Mouse (Mus musculus) heart, embryonic 13.5 days (tissue): ENCODE measurements around the gene Ehd2. TPM values are rescaled to one million over a fixed set of nuclear protein-coding genes. Genes with fewer than 3 reads are reported as not detected.

Experiments used
- ATAC-seq: fragments of 200-750 bp; cut with Nextera tagmentation; 2 replicates; pipeline ENCODE4 v1.8.0; 2017; ENCODE audit warnings: moderate TSS enrichment; ENCODE audit not compliant: insufficient number of reproducible peaks, low FRiP score, low TSS enrichment; ENCODE audit errors: extremely low read depth
- H3K27ac ChIP-seq: fragments of 300-500 bp; sonication (generic); replicated peaks from 2 replicates; pipeline ENCODE4 v1.5.1; 2015; ENCODE audit warnings: moderate library complexity, mild to moderate bottlenecking, inconsistent platforms
- H3K27me3 ChIP-seq: fragments of 300-500 bp; sonication (generic); replicated peaks from 2 replicates; pipeline ENCODE4 v1.6.1; 2015; ENCODE audit warnings: mild to moderate bottlenecking, inconsistent platforms
- H3K36me3 ChIP-seq: fragments of 300-500 bp; sonication (generic); 2 replicates; pipeline ENCODE4 v1.6.1; 2015; ENCODE audit warnings: mild to moderate bottlenecking, inconsistent platforms
- H3K4me1 ChIP-seq: fragments of 300-500 bp; sonication (generic); 2 replicates; pipeline ENCODE4 v1.6.1; 2015; ENCODE audit warnings: inconsistent platforms
- H3K4me2 ChIP-seq: fragments of 300-500 bp; sonication (generic); 2 replicates; pipeline ENCODE4 v1.6.1; 2015; ENCODE audit warnings: inconsistent platforms, mild to moderate bottlenecking, moderate library complexity
- H3K4me3 ChIP-seq: fragments of 300-500 bp; sonication (generic); 2 replicates; pipeline ENCODE4 v1.5.1; 2015; ENCODE audit warnings: moderate library complexity, mild to moderate bottlenecking, inconsistent platforms
- H3K9ac ChIP-seq: fragments of 300-500 bp; sonication (generic); 2 replicates; pipeline ENCODE4 v1.6.1; 2015; ENCODE audit warnings: inconsistent platforms, mild to moderate bottlenecking, moderate library complexity
- H3K9me3 ChIP-seq: fragments of 300-500 bp; sonication (generic); 2 replicates; pipeline ENCODE4 v1.6.1; 2016; ENCODE audit warnings: inconsistent platforms
- WGBS: fragments of 180-500 bp; shearing (Covaris S2); methylation state at CpG from one replicate; pipeline ENCODE4 v1.1.7; 2015; ENCODE audit warnings: mixed read lengths; 5-methylcytosine and 5-hydroxymethylcytosine counted together
- polyA plus RNA-seq: library from polyadenylated mRNA; unstranded; fragments of >200 nt; fragmentation: Nextera tagmentation; extraction: Ambion mirVana; gene quantifications from 2 replicates; pipeline ENCODE4 v1.2.1, GENCODE M21; 2015

Gene Ehd2
- polyA plus RNA-seq, 1 experiment from 2014 or later, result 40.2 TPM

GRCm38 (mm10) chr7:15901366-15902048 is 65.9 kb downstream of the Ehd2 start:
- no peak for ATAC-seq
- H3K36me3 ChIP-seq, result no peaks in the 10 kb centered on the region
- no peak overlapping the region for H3K27ac ChIP-seq
- H3K4me2 ChIP-seq, result no peak overlapping the region
- no peak overlapping the region for H3K4me3 ChIP-seq
- no peak overlapping the region for H3K9ac ChIP-seq
- H3K4me1 ChIP-seq, result no peaks in the 10 kb centered on the region
- no peaks in the 10 kb centered on the region for H3K27me3 ChIP-seq
- 69% methylated on average over 9 of the region's 9 CpGs for WGBS
- no peaks in the 10 kb centered on the region for H3K9me3 ChIP-seq

Other genes starting within 250 kb of the Ehd2 start
- not detected in 2 replicates for gene Obox5, start 217.4 kb downstream of the Ehd2 start, polyA plus RNA-seq
- not detected in 2 replicates for gene Obox6, start 127.9 kb downstream of the Ehd2 start, polyA plus RNA-seq
- not detected in 2 replicates for gene Crx, start 87.6 kb downstream of the Ehd2 start, polyA plus RNA-seq
- not detected in 2 replicates for gene Crxos, start 85.0 kb downstream of the Ehd2 start, polyA plus RNA-seq
- 667 and 720 TPM in 2 replicates for gene Selenow, start 45.2 kb downstream of the Ehd2 start, polyA plus RNA-seq
- gene Nop53, start 21.5 kb downstream of the Ehd2 start, polyA plus RNA-seq, result 107 and 116 TPM in 2 replicates
- 4.6 and 5.0 TPM in 2 replicates for gene Bicra, start 80.4 kb upstream of the Ehd2 start, polyA plus RNA-seq
- gene Zfp541, start 94.2 kb upstream of the Ehd2 start, polyA plus RNA-seq, result 0.05 TPM in 1 of 2 replicates, not detected in the other
- 150 and 157 TPM in 2 replicates for gene Napa, start 130.9 kb upstream of the Ehd2 start, polyA plus RNA-seq
- 31.8 and 35.0 TPM in 2 replicates for gene Kptn, start 152.3 kb upstream of the Ehd2 start, polyA plus RNA-seq
- 0.05 and 0.20 TPM in 2 replicates for gene Slc8a2, start 162.3 kb upstream of the Ehd2 start, polyA plus RNA-seq
- gene Meis3, start 207.5 kb upstream of the Ehd2 start, polyA plus RNA-seq, result 17.1 and 19.4 TPM in 2 replicates